Mouse (Mus musculus) spleen, adult 10 weeks (tissue): Measurements from ENCODE around the gene Gxylt2. TPM values are rescaled to one million over a fixed set of nuclear protein-coding genes. Genes with fewer than 3 reads are reported as not detected.

Experiments
- polyA plus RNA-seq: library from polyadenylated mRNA; stranded (reverse); fragments of 350-450 nt; fragmentation: Illumina TruSeq; extraction: RNeasy Lipid Tissue Mini Kit (QIAGEN cat#74804); gene quantifications from one replicate; pipeline ENCODE4 v1.2.3, GENCODE M21; 2015; ENCODE audit warnings: low replicate concordance; ENCODE audit not compliant: insufficient read depth

Gene Gxylt2
- 1.2 TPM for polyA plus RNA-seq

GRCm38 (mm10) chr6:100704574-100705365 lies at the start of gene Gxylt2:
TSS of gene Gxylt2 (plus strand) at chr6:100704734.

DNA sequence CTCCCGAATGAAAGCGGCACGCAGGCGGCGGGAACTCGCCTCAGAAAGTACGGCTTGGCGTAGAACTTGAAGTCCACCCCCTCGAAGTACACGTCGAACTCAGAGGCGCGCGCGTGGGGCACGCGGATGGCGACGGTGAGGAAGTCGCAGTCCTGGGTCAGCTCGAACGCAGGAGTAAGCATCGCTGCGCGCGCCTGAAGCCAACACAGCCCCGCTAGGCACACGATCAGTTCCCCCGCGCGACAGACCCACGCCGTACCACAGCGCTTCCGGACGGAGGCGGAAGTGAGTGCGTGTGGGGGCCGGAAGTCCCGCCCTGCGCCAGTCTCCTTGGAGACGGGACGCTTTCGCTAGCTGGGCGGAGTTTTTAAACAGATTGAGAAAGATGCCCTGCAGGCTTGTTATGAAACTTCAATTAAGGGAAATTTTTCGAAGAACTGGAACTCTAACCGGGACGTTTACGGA lies 33.6 kb upstream of the Gxylt2 start, which contains the start of gene Shq1:
Gene Shq1 (minus strand): TSS at position 278 of the 465 bp plus-strand sequence.

DNA sequence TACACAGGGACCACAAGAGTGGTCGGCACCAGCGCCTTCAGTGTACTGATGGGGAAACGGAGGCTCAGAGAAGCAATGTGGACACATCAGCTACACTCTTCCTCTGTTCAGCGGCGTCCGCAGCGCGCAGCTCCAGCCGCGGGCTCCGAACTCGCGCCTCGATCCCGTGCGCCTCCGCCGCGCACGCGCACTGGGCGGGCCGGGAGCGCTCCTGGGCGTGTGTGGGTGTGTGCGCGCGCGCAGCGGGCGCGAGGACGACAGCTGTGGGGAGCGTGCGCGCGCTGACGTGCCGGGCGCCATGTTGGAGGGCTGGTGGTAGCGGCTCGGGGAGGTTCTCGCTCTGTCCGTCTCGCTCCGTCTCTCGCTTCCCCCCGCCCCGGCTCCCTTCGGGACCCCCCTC lies 128.8 kb downstream of the Gxylt2 start, which contains the start of gene Ppp4r2:
Gene Ppp4r2 (plus strand): TSS at position 268 of the 400 bp plus-strand sequence.

Other genes with a start within 250 kb of the Gxylt2 start
- gene Shq1, start 33.6 kb upstream of the Gxylt2 start, polyA plus RNA-seq, result 4.6 TPM
- 145 TPM for gene Ppp4r2, start 128.9 kb downstream of the Gxylt2 start, polyA plus RNA-seq